Mouse (Mus musculus) midbrain, embryonic 14.5 days (tissue): ENCODE results near the gene Eif2b4. TPM values are rescaled to one million over a fixed set of nuclear protein-coding genes. Genes with fewer than 3 reads are reported as not detected.

Source experiments
- ATAC-seq: fragments of 200-750 bp; cut with Nextera tagmentation; 2 replicates; pipeline ENCODE4 v1.8.0; 2017; ENCODE audit warnings: moderate number of reproducible peaks, moderate library complexity; ENCODE audit not compliant: low FRiP score, low TSS enrichment
- DNase-seq: peaks from one replicate; pipeline ENCODE4 v3.0.0-alpha.2; 2015
- H3K27ac ChIP-seq: fragments of 300-500 bp; sonication (generic); replicated peaks from 2 replicates; pipeline ENCODE4 v1.5.1; 2014; ENCODE audit warnings: mild to moderate bottlenecking, low read depth, low read length, moderate library complexity
- H3K27me3 ChIP-seq: fragments of 300-500 bp; sonication (generic); 2 replicates; pipeline ENCODE4 v1.6.1; 2014; ENCODE audit warnings: low read length, control low read depth, mixed read lengths; ENCODE audit not compliant: control insufficient read depth, insufficient read depth
- H3K36me3 ChIP-seq: fragments of 300-500 bp; sonication (generic); 2 replicates; pipeline ENCODE4 v1.6.1; 2014; ENCODE audit warnings: low read length, control low read depth; ENCODE audit not compliant: control insufficient read depth, insufficient read depth
- H3K4me1 ChIP-seq: fragments of 300-500 bp; sonication (generic); 2 replicates; pipeline ENCODE4 v1.6.1; 2014; ENCODE audit warnings: mild to moderate bottlenecking, antibody characterized with exemption, low read length, control low read depth; ENCODE audit not compliant: control insufficient read depth, insufficient read depth
- H3K4me2 ChIP-seq: fragments of 300-500 bp; sonication (generic); 2 replicates; pipeline ENCODE4 v1.6.1; 2014; ENCODE audit warnings: mild to moderate bottlenecking, low read length, moderate library complexity
- H3K4me3 ChIP-seq: fragments of 300-500 bp; sonication (generic); replicated peaks from 2 replicates; pipeline ENCODE4 v1.5.1; 2014; ENCODE audit warnings: low read depth, low read length
- H3K9ac ChIP-seq: fragments of 300-500 bp; sonication (generic); replicated peaks from 2 replicates; pipeline ENCODE4 v1.6.1; 2014; ENCODE audit warnings: mild to moderate bottlenecking, low read length, moderate library complexity
- H3K9me3 ChIP-seq: fragments of 300-500 bp; sonication (generic); 2 replicates; pipeline ENCODE4 v1.6.1; 2016; ENCODE audit warnings: low read length, control low read depth, mixed read lengths; ENCODE audit not compliant: control insufficient read depth
- WGBS: fragments of 180-500 bp; shearing (Covaris S2); extraction: QIAGEN DNeasy Blood & Tissue Kit; methylation state at CpG from one replicate; pipeline ENCODE4 v1.1.7; 2014; 5-methylcytosine and 5-hydroxymethylcytosine counted together
- polyA plus RNA-seq: library from polyadenylated mRNA; unstranded; fragments of >200 nt; fragmentation: Nextera tagmentation; extraction: Ambion mirVana; gene quantifications from 2 replicates; pipeline ENCODE4 v1.2.1, GENCODE M21; 2014

Eif2b4 gene
- polyA plus RNA-seq, 1 experiment from 2014 or later, result 78.3 TPM

DNA sequence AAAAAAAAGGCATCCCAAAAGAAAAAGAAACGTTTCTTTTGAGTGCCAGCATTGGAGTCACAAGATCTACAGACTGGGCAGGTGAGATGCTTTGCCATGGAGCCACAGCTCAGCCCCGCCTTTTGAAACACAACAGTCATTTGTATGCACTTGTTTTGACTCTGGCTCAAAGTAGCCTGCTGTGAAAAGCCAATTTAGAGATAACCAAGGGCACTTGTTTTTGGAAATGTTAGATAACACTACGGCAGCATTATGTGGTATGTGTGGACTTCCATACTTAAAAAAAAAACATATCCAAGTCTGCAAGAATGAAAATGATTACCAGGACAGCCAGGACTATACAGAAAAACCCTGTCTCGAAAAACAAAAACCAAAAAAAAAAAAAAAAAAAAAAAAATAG is 9.6 kb downstream of the Eif2b4 start:
- Histone ChIP-seq H3K4me3 (no peak overlapping the region), H3K9ac (no peak overlapping the region), H3K27ac (no peak overlapping the region), H3K36me3 (peaks cover 20% of the 10 kb centered on the region), H3K4me2 (no peak overlapping the region), H3K4me1 (peaks cover 5% of the 10 kb centered on the region; the same call in 1 of the 2 replicates), H3K9me3 (no peaks in the 10 kb centered on the region), H3K27me3 (no peaks in the 10 kb centered on the region)
- 57% methylated on average over 4 of the region's 4 CpGs for WGBS
- ATAC-seq, result no peak
- DNase-seq, result no peak

- no peaks in the 10 kb centered on the region for H3K36me3 ChIP-seq
- no peak for DNase-seq
- no peak overlapping the region for H3K27ac ChIP-seq
- H3K9ac ChIP-seq, result no peak overlapping the region
- H3K4me2 ChIP-seq, result no peak overlapping the region
- WGBS, result 91% methylated on average over 9 of the region's 9 CpGs
- no peak overlapping the region for H3K4me3 ChIP-seq
- H3K27me3 ChIP-seq, result no peaks in the 10 kb centered on the region
- no peak for ATAC-seq
- H3K9me3 ChIP-seq, result no peaks in the 10 kb centered on the region
- peaks cover 5% of the 10 kb centered on the region; the same call in 1 of the 2 replicates for H3K4me1 ChIP-seq
Measured at GRCm38 (mm10) chr5:31181183-31181770, 12.0 kb downstream of the Eif2b4 start.

- Histone ChIP-seq H3K4me3 (peak within 1 kb of the TSS; percentile 89), H3K27me3 (no peaks in the 10 kb centered on the region), H3K27ac (peak within 1 kb of the TSS; percentile 93), H3K4me1 (peaks cover 5% of the 10 kb centered on the region; the same call in 1 of the 2 replicates), H3K9me3 (no peaks in the 10 kb centered on the region), H3K4me2 (peak within 1 kb of the TSS; percentile 96), H3K36me3 (no peaks in the 10 kb centered on the region), H3K9ac (peak within 1 kb of the TSS; percentile 72)
- ATAC-seq (peak; percentile 97), DNase-seq (peak; percentile 98)
- WGBS, result under 1% methylated on average over 59 of the region's 59 CpGs
Measured at GRCm38 (mm10) chr5:31179766-31180630, 13.2 kb downstream of the Eif2b4 start, which contains the start of the genes Gm29609 and Gtf3c2. Gene Gm29609, minus strand, starts transcription at chr5:31179911. Gene Gtf3c2, minus strand, starts transcription at chr5:31180144.

DNA sequence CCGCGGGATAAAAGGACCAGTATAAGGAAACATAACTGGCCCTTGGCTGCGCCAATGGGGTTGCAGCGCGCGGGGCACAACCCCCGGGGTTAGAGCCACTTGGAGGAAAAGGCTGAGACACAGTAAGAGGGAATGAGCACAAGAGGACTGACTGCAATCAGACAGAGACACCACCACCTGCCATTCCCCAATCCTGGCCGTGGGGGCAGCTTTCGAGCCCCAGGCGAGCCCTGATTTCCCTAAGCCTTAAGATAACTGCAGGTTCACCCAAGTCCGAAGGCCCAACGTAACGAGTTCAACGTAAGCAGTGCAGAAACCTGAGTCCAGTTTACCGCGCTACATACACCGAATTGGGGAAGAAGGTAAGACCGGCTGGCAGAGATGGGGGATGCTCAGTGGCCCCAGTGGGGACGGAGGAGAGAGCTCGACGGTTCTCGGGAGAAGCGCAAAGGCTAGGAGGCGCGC is 13.9 kb downstream of the Eif2b4 start:
- H3K4me1 ChIP-seq, result peaks cover 5% of the 10 kb centered on the region; the same call in 1 of the 2 replicates
- no peaks in the 10 kb centered on the region for H3K27me3 ChIP-seq
- peak overlapping the region; percentile 96 for H3K4me2 ChIP-seq
- no peak for DNase-seq
- WGBS, result under 1% methylated on average over 25 of the region's 25 CpGs
- H3K9me3 ChIP-seq, result no peaks in the 10 kb centered on the region
- peak overlapping the region; percentile 89 for H3K4me3 ChIP-seq
- H3K9ac ChIP-seq, result peak overlapping the region; percentile 72
- peaks cover 2% of the 10 kb centered on the region; the same call in 1 of the 2 replicates for H3K36me3 ChIP-seq
- peak overlapping the region; percentile 93 for H3K27ac ChIP-seq
- ATAC-seq, result peak; percentile 70

DNA sequence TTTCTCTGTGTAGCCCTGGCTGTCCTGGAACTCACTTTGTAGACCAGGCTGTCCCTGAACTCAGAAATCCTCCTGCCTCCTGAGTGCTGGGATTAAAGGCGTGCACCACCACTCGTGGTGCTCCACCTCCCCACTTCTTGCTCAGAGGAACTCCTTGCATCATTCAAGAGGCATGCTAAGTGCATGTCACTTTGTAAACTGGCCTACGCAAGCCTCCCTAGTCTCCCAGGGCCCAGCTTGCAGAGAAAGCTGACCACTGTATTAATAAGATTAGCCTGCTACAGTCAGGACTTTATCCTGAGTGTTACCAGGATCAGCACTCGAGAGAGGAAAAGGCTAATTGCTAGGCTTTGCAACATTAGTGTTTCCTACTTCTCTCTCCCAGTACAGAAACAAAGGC is 24.6 kb downstream of the Eif2b4 start:
- Histone ChIP-seq H3K4me3 (no peak overlapping the region), H3K27me3 (no peaks in the 10 kb centered on the region), H3K9ac (no peak overlapping the region), H3K27ac (no peak overlapping the region), H3K9me3 (no peaks in the 10 kb centered on the region), H3K4me2 (no peak overlapping the region), H3K4me1 (no peaks in the 10 kb centered on the region), H3K36me3 (peaks cover 95% of the 10 kb centered on the region)
- ATAC-seq, result no peak
- no peak for DNase-seq
- 98% methylated on average over 4 of the region's 4 CpGs for WGBS

- H3K9me3 ChIP-seq, result no peaks in the 10 kb centered on the region
- H3K4me1 ChIP-seq, result no peaks in the 10 kb centered on the region
- 95% methylated on average over 1 of the region's 1 CpGs for WGBS
- H3K27me3 ChIP-seq, result no peaks in the 10 kb centered on the region
- ATAC-seq (no peak), DNase-seq (no peak)
- H3K9ac ChIP-seq, result no peak overlapping the region
- H3K4me3 ChIP-seq, result no peak overlapping the region
- H3K4me2 ChIP-seq, result no peak overlapping the region
- H3K27ac ChIP-seq, result no peak overlapping the region
- H3K36me3 ChIP-seq, result peaks cover 90% of the 10 kb centered on the region
Measured at GRCm38 (mm10) chr5:31164878-31165277, 28.4 kb downstream of the Eif2b4 start.

DNA sequence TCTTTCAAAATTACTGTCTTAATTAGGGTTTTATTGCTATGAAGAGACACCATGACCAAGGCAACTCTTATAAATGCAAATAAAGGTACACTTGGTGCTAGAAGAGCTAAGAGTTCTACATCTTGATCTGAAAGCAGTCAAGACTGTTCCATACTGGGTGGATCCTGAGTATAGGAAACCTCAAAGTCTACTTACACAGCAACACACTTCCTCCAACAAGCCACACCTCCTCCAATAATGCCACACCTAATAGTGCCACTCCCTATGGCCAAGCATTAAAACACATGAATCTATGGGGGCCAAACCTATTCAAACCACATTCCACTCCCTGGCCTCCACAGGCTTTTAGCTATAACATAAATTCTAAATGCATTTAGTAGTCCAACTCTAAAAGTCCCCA is 30.8 kb downstream of the Eif2b4 start:
- Histone ChIP-seq H3K27ac (no peak overlapping the region), H3K27me3 (no peaks in the 10 kb centered on the region), H3K4me2 (no peak overlapping the region), H3K36me3 (peaks cover 92% of the 10 kb centered on the region), H3K4me3 (no peak overlapping the region), H3K4me1 (no peaks in the 10 kb centered on the region), H3K9me3 (no peaks in the 10 kb centered on the region), H3K9ac (no peak overlapping the region)
- ATAC-seq (no peak), DNase-seq (no peak)

GRCm38 (mm10) chr5:31154152-31154553 is 39.1 kb downstream of the Eif2b4 start, which contains the start of gene Mpv17:
Gene Mpv17, minus strand, starts transcription at chr5:31154251.
- no peaks in the 10 kb centered on the region for H3K27me3 ChIP-seq
- peak; percentile 92 for ATAC-seq
- peaks cover 6% of the 10 kb centered on the region; the same call in 1 of the 2 replicates for H3K4me1 ChIP-seq
- no peaks in the 10 kb centered on the region for H3K9me3 ChIP-seq
- H3K27ac ChIP-seq, result peak within 1 kb of the TSS; percentile 72
- peaks cover 40% of the 10 kb centered on the region for H3K36me3 ChIP-seq
- H3K4me2 ChIP-seq, result peak within 1 kb of the TSS; percentile 65
- 0% methylated on average over 19 of the region's 19 CpGs for WGBS
- H3K4me3 ChIP-seq, result peak within 1 kb of the TSS; percentile 68
- peak; percentile 91 for DNase-seq
- H3K9ac ChIP-seq, result peak within 1 kb of the TSS; percentile 75
